Mouse (Mus musculus) adrenal gland, postnatal 10 days (tissue): ENCODE data around the gene Flvcr1. TPM values are rescaled to one million over a fixed set of nuclear protein-coding genes. Genes with fewer than 3 reads are reported as not detected.
"Not testable (repeated sequence)": the region's sequence is repeated elsewhere in the genome, so short reads cannot be mapped to it uniquely, and the experiment has no call there.

Experiments
- DNase-seq: peaks from one replicate; pipeline ENCODE4 v3.0.0; 2021; ENCODE audit warnings: mixed read lengths
- total RNA-seq, 2 experiments: library from RNA; stranded (reverse); gene quantifications; 2 replicates each; pipeline ENCODE4 v1.2.3; 2021

The Flvcr1 gene
- total RNA-seq, 2 experiments from 2014 or later, result 18.1 to 24.0 TPM

GRCm38 (mm10) chr1:191041352-191041751 is 15.4 kb upstream of the Flvcr1 start:
- DNase-seq, result no peak

DNA sequence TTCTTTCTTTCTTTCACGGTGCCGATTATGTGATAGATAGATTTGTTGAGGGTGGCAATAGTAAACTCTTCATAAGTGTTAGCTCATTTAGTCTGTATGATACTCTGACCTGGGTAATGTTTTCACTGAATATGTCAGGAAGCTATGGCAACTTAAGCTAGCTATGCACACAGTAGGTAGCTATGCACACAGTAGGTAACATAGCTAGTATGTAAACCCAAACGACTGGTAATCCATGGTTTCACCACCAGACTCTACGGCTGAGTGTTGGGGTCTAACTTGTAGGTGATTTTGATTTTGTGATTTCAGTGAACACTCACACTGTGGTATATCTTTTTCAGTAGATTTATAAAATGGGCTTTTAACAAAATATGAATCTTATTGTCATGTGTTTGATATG is 12.0 kb upstream of the Flvcr1 start:
- DNase-seq, result no peak

DNA sequence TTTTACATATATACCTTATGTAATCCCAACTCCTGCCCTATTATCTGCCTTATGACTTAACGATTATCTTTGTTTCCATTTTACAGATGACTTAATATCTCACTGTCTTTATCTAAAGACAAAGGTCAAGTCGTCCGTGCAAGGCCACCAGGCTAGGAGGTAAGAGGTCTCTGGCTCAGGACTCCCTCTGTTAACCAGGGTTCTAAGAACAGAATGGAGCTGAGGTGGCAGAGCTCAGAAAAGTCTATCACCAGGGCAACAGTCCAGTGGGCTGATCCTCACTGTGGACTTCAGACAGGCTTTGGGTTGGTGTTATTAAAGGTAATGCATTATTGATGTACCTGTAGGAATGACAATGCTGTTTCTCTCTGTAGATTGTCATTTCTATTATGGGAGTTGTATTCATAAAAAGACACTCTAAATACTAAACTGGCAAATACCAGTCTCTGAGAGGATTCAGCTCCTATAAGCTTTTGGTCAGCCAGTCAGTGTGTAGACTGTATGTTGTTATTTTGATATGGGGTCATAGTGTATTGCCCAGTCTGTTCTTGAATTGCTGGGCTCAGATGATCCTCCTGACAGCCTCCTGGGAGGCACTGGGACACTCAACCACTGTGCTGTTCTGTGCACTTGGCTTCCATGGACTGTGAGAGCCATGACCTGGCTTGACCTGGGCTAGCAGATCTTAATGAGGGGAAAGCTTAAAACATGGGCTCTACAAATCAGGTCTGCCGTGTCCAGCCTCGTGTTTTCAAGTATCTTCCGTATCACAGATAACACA is 10.8 kb upstream of the Flvcr1 start, which contains the start of gene Spata45:
TSS of gene Spata45 (plus strand) at position 86 of the 781 bp plus-strand sequence.
- no peak for DNase-seq

DNA sequence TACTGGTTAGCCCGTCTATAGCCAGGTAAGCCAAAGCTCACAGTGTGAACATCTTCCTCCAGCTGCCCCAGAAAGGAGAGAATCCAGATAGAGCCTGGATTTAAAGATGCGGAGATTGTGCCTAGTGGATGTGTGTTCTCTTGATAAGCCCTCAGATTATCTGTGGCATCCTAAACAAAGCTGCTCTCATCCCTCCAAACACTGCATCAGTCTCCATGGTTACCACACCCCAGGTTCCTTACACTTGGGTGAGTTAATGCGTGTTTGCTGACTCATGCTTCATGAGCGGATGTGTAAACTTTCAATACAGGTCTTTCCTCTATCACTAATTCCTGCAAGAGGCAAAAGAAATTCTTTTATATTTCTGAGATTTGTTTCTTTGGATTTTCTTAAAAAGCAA is 9.7 kb upstream of the Flvcr1 start:
- DNase-seq, result no peak

- DNase-seq, result not testable (repeated sequence)
Observed at GRCm38 (mm10) chr1:191030922-191031425, 5.0 kb upstream of the Flvcr1 start.

DNA sequence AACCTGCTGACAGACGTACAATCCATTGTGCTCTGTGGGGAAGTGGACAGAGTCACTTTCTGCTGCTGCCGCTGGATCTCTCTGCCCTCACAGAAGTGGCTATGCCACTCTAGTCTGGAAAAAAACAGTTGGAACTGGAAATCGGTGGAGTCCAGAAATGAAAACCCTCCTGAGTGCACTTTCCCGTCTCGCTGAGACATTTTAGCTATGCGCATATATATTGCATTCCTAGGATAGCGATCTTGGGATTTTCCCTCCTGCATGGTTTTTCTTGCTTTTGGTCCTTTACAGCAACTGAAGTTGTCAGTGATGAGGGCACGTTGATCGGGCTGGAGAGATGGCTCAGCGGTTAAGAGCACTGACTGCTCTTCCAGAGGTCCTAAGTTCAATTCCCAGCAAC is 4.2 kb upstream of the Flvcr1 start:
- no peak for DNase-seq

DNA sequence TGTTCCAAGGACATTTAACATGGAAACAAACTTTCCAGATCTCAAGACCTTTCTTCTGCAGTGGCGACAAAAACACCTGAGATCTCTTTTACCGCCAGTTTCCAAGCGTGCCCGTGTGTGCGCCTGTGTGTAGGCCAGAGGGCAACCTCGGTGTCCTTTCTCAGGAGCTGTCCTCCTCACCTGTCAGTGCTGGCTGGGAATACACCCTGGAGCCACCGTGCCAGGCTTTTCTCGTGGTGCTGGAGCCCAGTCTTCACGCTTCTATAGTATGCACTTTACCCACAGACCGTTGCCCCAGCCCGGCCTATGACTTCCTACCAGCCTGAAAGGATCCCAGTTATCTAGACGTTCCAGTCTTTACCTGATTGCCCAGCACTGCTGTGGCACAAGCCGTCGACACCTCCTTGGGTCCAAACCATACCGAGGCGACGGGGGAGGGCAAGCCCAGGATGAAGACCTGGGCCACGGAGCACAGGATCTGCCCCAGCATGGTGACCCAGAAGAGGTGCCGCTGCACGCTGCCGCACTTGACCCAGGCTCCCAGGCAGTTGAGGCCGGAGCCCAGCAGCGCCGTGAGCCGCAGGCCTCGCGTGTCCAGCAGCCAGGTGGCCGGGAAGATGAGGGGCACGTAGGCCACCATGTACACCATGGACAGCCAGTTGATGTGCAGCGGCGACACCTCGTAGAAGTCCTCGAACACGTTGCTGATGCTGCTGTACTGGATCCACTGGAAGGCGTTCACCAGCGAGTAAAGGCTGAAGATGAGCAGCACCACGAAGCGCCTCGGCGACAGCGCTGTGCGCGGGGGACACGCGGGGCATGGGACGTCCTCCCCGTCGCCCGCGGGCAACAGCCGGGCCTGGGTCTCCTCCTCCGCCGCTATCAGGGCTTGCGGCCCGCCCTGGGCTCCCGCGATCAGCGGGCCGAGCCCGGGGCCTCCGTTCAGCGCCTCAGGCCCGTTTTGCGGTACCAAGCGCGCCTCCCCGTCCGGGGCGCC is 644 bp downstream of the Flvcr1 start:
- DNase-seq, result no peak

GRCm38 (mm10) chr1:191023806-191024205 is 2.2 kb downstream of the Flvcr1 start:
- DNase-seq, result not testable (repeated sequence)

- DNase-seq, result no peak
Observed at GRCm38 (mm10) chr1:191023140-191023539, 2.8 kb downstream of the Flvcr1 start.

- no peak for DNase-seq
Observed at GRCm38 (mm10) chr1:191021016-191021415, 4.9 kb downstream of the Flvcr1 start.

DNA sequence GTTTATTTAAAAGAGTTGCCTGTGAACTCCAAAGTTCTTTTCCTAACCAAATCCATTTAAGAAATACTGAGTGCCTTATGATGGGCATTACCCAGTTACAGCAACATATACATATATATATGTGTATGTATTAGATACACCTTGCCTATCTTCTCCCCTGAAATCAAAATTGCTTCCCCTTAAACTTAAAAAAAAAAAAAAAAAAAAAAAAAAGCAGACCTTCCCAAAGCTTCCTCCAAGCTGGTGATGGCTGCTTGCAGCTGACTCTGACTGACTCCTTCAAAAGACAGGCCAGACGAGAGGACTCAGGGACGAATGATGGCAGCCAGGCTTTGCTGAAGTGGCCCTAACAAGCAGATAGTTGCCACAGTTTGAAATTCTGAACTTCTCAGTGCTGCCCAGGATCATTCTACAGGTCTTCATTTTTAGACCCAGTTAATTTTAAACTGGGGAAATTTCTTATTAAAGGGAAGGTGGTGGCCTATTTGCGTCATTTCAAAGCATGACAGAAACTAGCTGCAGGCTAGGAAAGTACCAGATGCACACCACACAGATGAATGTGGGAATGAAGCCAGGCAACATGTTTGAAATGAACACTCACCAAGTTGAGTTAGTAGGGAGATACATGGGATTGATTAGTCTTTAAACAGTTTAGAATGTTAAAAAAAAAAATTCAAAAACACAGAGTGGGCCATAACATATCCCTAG is 5.6 kb downstream of the Flvcr1 start:
- DNase-seq, result no peak

DNA sequence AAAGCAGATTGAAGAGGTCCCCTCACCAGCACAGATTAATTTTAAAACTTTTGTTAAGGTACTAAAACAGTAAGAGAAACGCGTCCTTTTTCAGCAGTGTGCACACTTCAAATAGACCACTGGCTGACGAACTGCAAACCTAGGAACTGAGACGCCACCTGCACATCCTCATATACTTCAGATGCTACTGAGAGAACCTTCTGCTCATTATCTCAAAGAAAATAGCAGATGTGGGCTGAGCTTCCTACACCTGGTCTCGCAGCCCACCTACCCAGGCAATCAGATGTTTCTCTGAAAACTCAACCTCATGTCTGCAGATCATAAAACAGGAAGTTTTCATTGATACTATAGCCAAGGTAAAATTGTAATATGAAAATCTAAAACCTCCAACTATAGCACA is 6.2 kb downstream of the Flvcr1 start:
- DNase-seq, result no peak

GRCm38 (mm10) chr1:191014271-191014670 is 11.7 kb downstream of the Flvcr1 start:
- DNase-seq, result no peak

DNA sequence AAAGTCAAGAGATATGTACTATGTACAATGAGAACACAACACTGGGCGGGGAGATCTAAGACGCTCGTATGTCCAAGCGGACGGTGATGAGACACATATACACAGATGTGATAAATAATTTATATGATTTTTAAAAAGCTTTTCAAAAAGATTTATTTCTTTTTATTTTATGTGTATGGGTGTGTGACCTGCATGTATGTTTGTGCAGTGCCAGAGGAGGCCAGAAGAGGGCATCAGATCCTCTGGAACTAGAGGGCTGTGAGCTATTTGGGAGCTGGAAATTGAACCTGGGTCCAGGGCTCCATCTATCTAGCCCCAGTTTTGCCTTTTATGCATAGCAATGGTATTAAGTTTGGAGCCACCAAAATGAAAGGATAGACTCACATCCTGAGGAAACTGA is 17.3 kb downstream of the Flvcr1 start:
- no peak for DNase-seq

DNA sequence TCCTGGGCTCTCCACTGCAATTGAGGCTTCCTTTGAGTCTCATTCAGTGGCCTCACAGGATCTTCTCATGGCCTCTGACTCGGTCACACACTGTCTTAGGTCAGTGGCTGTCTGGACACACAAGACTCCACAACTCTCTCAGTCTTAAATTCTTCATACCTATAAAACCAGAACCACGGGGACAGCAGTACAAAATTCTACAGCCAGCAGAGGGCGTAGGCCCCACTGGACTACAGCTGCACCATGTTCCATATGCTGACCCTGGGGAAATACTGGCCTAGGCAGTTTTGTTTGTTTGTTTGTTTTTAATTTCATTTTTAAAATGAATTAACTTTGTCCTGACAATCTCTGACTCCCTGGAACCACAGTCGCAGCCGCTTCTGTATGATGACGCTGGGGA is 23.8 kb downstream of the Flvcr1 start:
- DNase-seq, result peak; percentile 51

DNA sequence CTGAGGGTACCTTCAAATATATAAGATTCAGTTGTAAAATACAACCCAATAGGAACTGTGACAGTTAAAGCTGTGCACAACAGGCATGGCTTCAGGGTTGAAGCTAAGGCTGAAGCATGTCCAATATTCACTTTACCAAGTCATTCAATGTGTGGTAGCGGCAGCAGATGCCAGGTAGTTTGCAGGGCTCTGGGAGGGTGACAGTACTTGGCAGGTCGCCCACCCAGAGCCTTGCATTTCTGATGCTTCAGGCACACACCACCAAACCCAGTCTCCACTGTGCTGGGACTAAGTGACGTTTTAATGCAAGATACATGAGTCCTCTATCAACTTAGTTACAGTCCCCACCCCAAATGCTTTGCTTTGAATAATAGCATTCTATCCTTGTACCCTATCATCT is 25.3 kb downstream of the Flvcr1 start:
- peak; percentile 31 for DNase-seq

- DNase-seq, result no peak
Observed at GRCm38 (mm10) chr1:190998027-190998426, 27.9 kb downstream of the Flvcr1 start.

- DNase-seq, result peak; percentile 10
Observed at GRCm38 (mm10) chr1:190996346-190996877, 29.5 kb downstream of the Flvcr1 start.

DNA sequence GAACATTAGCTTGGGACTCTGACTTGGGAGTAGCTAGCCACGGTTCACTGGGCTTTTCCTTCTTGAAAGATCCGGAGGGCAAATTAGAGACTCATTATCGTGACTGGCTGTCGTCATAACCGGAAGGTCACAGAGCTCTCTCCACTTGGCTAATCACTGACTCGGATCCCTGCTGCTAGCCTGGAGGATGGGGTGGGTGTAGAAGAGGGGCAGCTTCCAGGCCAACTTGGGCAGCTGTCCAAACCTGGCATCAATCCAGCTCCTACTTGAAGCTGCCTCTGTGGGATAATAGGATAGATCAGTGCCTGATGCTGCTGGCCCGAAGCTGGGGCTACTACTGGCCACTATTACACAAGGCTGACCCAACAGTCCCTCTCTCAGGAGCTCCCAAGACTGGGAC is 30.4 kb downstream of the Flvcr1 start:
- DNase-seq, result peak; percentile 83

- DNase-seq, result no peak
Observed at GRCm38 (mm10) chr1:190989437-190990082, 36.4 kb downstream of the Flvcr1 start.

DNA sequence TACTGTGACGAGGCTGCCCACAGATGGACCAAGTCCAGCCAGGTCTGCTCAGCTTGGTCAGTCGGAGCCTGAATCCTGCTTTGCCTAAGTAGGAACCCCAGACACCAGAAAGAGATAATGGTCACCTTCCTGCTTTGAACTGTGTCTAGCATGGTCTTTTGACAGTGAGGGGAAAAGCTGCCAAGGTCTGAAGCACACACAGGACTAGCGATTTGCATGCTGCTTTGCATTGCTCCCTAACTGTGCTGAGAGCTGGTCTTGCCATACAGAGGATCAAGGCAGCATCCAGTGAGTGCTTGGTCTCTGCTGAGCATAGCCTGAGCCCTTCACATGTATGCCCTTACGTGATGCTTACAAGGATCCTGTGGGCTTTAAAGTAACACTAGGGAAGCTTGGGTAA is 44.5 kb downstream of the Flvcr1 start:
- no peak for DNase-seq
